Mouse (Mus musculus) small intestine, adult 2 months (tissue): ENCODE measurements at regions not wholly inside any gene's neighbourhood (a gene's known extent, or its start where the extent isn't known, plus 50 kb on each side); places are given as distances from the start of the nearest gene placed in this dataset.

Experiments used
- CTCF ChIP-seq: fragments of 200-500 bp; IDR thresholded peaks from 2 replicates; pipeline ENCODE4 v1.5.1; 2012; ENCODE audit warnings: low read depth, mild to moderate bottlenecking, control low read depth, inconsistent platforms, low read length, moderate library complexity, mixed read lengths; ENCODE audit not compliant: insufficient replicate concordance, insufficient read length; ENCODE audit errors: extremely low read depth
- POLR2A ChIP-seq: fragments of 200-500 bp; IDR thresholded peaks from 2 replicates; pipeline ENCODE4 v1.6.1; 2012; ENCODE audit warnings: low read depth, mild to moderate bottlenecking, control low read depth, inconsistent platforms, low read length, moderate library complexity

DNA sequence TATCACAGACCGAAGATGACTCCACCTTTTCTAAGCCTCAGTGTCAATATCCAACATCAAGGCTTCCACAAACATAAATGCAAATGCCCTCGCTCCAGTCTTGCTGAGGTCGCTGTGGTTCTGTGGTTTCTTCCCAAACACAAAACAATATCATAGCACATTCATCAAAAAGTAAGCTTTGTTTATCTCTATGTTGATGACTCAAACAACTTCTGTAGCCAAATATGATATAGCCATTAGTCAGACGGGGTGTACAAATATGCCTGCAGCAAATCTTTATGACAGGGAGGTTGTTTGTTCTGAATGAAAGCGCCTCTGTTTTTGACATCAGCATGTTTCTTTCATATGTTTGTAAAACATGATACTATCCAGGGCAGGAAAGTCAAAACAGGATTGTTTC lies 204.4 kb downstream of the 1190002N15Rik start:
- TF ChIP-seq POLR2A (no peak), CTCF (no peak)
